19 mouse cellular contexts compared by ENCODE assay signal in genomic region chr4:98221566-98221965, GRCm38 (mm10).
DNase-seq lines count a peak whose midpoint lies in the region; ATAC-seq and TF ChIP-seq lines count a peak whose summit lies in the region.
"Had no signal": no experiment of that assay in that cellular context is flagged by ENCODE, and none has a peak within 500 bp of the region (broad histone marks: within the 10 kb centered on the region; RNA-seq: fewer than 3 reads in every experiment).

No protein-coding gene starts in this region.

- DNase-seq in embryonic facial prominence, embryonic 14.5 days (ENCODE audit: low spot score), result peak; percentile 63
- no peak for DNase-seq in embryonic facial prominence, embryonic 10.5 days (ENCODE audit: low spot score)
- DNase-seq in lung, postnatal 14 days, result no peak
- DNase-seq in yolk sac, embryonic 10.5 days (ENCODE audit: low spot score), result no peak
- DNase-seq in MN1 (ENCODE audit: low spot score), result no peak
- DNase-seq: cerebellum, postnatal 10 days; embryo, embryonic 11 days; forebrain, postnatal 0 days; gastrocnemius, adult 2 months; retina, postnatal 1 day; thymus, postnatal 14 days had no signal

- 62% methylated on average over 4 of the region's 4 CpGs for WGBS in embryonic facial prominence, embryonic 14.5 days
- 79% methylated on average over 4 of the region's 4 CpGs for WGBS in embryonic facial prominence, embryonic 10.5 days
- 50% methylated on average over 4 of the region's 4 CpGs for WGBS in intestine, embryonic 15.5 days
- 53% methylated on average over 4 of the region's 4 CpGs for WGBS in intestine, postnatal 0 days
- WGBS in lung, embryonic 16.5 days, result 34% methylated on average over 4 of the region's 4 CpGs

- no peaks in the 10 kb centered on the region for H3K27me3 ChIP-seq in embryonic facial prominence, embryonic 14.5 days (replicated peaks; ENCODE audit: control insufficient read depth, insufficient read depth, low read length)
- no peaks in the 10 kb centered on the region for H3K27me3 ChIP-seq in embryonic facial prominence, embryonic 10.5 days (replicated peaks; ENCODE audit: low read depth, poor library complexity, severe bottlenecking)
- H3K27me3 ChIP-seq in intestine, embryonic 15.5 days (replicated peaks), result no peaks in the 10 kb centered on the region
- H3K27me3 ChIP-seq in intestine, postnatal 0 days (replicated peaks; ENCODE audit: control insufficient read depth, insufficient read depth, low read length), result no peaks in the 10 kb centered on the region
- no peaks in the 10 kb centered on the region for H3K27me3 ChIP-seq in lung, embryonic 16.5 days (ENCODE audit: control insufficient read depth, insufficient read depth, low read depth, low read length)
- H3K27me3 ChIP-seq: CH12.LX; limb, embryonic 13.5 days; neural tube, embryonic 15.5 days had no signal

- no peaks in the 10 kb centered on the region; the same call in none of the 2 replicates for H3K4me1 ChIP-seq in embryonic facial prominence, embryonic 14.5 days (ENCODE audit: control insufficient read depth, insufficient read depth, low read length)
- H3K4me1 ChIP-seq in embryonic facial prominence, embryonic 10.5 days, result peaks cover 12% of the 10 kb centered on the region
- 0 out of 2 replicates have a peak, but pooled peaks cover 3% of the 10 kb centered on the region for H3K4me1 ChIP-seq in intestine, embryonic 15.5 days (replicated peaks)
- H3K4me1 ChIP-seq in intestine, postnatal 0 days (replicated peaks; ENCODE audit: control insufficient read depth, insufficient read depth, low read length), result no peaks in the 10 kb centered on the region
- H3K4me1 ChIP-seq in lung, embryonic 16.5 days (replicated peaks; ENCODE audit: control insufficient read depth, insufficient read depth, low read length), result peaks cover 7% of the 10 kb centered on the region; the same call in 1 of the 2 replicates

- no peak overlapping the region for H3K4me2 ChIP-seq in embryonic facial prominence, embryonic 14.5 days (ENCODE audit: low read depth, low read length)
- no peak overlapping the region for H3K4me2 ChIP-seq in intestine, embryonic 15.5 days (replicated peaks)
- no peak overlapping the region for H3K4me2 ChIP-seq in intestine, postnatal 0 days (replicated peaks; ENCODE audit: low read depth)
- no peak overlapping the region for H3K4me2 ChIP-seq in lung, embryonic 16.5 days (ENCODE audit: low read depth, low read length)
- H3K4me2 ChIP-seq: limb, embryonic 13.5 days; midbrain, embryonic 11.5 days; neural tube, embryonic 15.5 days had no signal

- H3K9ac ChIP-seq in embryonic facial prominence, embryonic 14.5 days (ENCODE audit: low read depth, low read length), result no peak overlapping the region
- H3K9ac ChIP-seq in intestine, embryonic 15.5 days, result no peak overlapping the region
- H3K9ac ChIP-seq in intestine, postnatal 0 days (ENCODE audit: low read depth, low read length), result no peak overlapping the region
- no peak overlapping the region for H3K9ac ChIP-seq in lung, embryonic 16.5 days (ENCODE audit: low read length)
- H3K9ac ChIP-seq: forebrain, postnatal 0 days; limb, embryonic 13.5 days; neural tube, embryonic 15.5 days had no signal

- no peak for ATAC-seq in embryonic facial prominence, embryonic 14.5 days (ENCODE audit: low read depth)
- peak; percentile 62; the same call in 1 of the 2 replicates for ATAC-seq in intestine, embryonic 15.5 days
- no peak for ATAC-seq in intestine, postnatal 0 days
- ATAC-seq in lung, embryonic 16.5 days (ENCODE audit: low read depth), result peak; percentile 95
- ATAC-seq: activated CD4-positive, CD25-positive, alpha-beta regulatory T cell, adult 4 months; forebrain, postnatal 0 days had no signal

- TF ChIP-seq CTCF in intestine, postnatal 0 days (IDR thresholded peaks at IDR 0.05; ENCODE audit: low read depth), result no peak

- H3K27ac ChIP-seq in embryonic facial prominence, embryonic 14.5 days (replicated peaks; ENCODE audit: low read depth, low read length), result no peak overlapping the region
- H3K27ac ChIP-seq in embryonic facial prominence, embryonic 10.5 days (replicated peaks), result no peak overlapping the region
- no peak overlapping the region for H3K27ac ChIP-seq in intestine, embryonic 15.5 days
- no peak overlapping the region for H3K27ac ChIP-seq in intestine, postnatal 0 days (ENCODE audit: low read depth, low read length)
- H3K27ac ChIP-seq in lung, embryonic 16.5 days (ENCODE audit: low read length), result peak overlapping the region; percentile 61
- H3K27ac ChIP-seq: gastrocnemius, adult 2 months; neural tube, embryonic 15.5 days had no signal

- H3K9me3 ChIP-seq in embryonic facial prominence, embryonic 14.5 days (ENCODE audit: control insufficient read depth, low read length), result no peaks in the 10 kb centered on the region
- no peaks in the 10 kb centered on the region for H3K9me3 ChIP-seq in embryonic facial prominence, embryonic 10.5 days
- no peaks in the 10 kb centered on the region for H3K9me3 ChIP-seq in intestine, embryonic 15.5 days
- H3K9me3 ChIP-seq in intestine, postnatal 0 days (ENCODE audit: control insufficient read depth), result no peaks in the 10 kb centered on the region
- no peaks in the 10 kb centered on the region; the same call in 1 of the 2 replicates for H3K9me3 ChIP-seq in lung, embryonic 16.5 days (ENCODE audit: control insufficient read depth, low read length)
- H3K9me3 ChIP-seq: limb, embryonic 13.5 days; neural tube, embryonic 15.5 days had no signal

- no peaks in the 10 kb centered on the region for H3K36me3 ChIP-seq in embryonic facial prominence, embryonic 14.5 days (ENCODE audit: control insufficient read depth, insufficient read depth, low read length)
- H3K36me3 ChIP-seq in embryonic facial prominence, embryonic 10.5 days (replicated peaks), result no peaks in the 10 kb centered on the region
- no peaks in the 10 kb centered on the region for H3K36me3 ChIP-seq in intestine, embryonic 15.5 days
- no peaks in the 10 kb centered on the region for H3K36me3 ChIP-seq in intestine, postnatal 0 days (ENCODE audit: control insufficient read depth, insufficient read depth)
- no peaks in the 10 kb centered on the region for H3K36me3 ChIP-seq in lung, embryonic 16.5 days (ENCODE audit: control insufficient read depth, insufficient read depth, low read length)
- H3K36me3 ChIP-seq: limb, embryonic 13.5 days; neural tube, embryonic 15.5 days had no signal

- no peak overlapping the region for H3K4me3 ChIP-seq in embryonic facial prominence, embryonic 14.5 days (ENCODE audit: low read depth, low read length)
- H3K4me3 ChIP-seq in embryonic facial prominence, embryonic 10.5 days, result no peak overlapping the region
- H3K4me3 ChIP-seq in intestine, embryonic 15.5 days (replicated peaks), result no peak overlapping the region
- H3K4me3 ChIP-seq in intestine, postnatal 0 days (ENCODE audit: low read depth, low read length), result no peak overlapping the region
- no peak overlapping the region for H3K4me3 ChIP-seq in lung, embryonic 16.5 days (ENCODE audit: low read length)
- H3K4me3 ChIP-seq: gastrocnemius, adult 2 months; limb, embryonic 13.5 days; neural tube, embryonic 15.5 days had no signal

Comparison
In these comparisons a context has a peak if more than half of its experiments do, and no peak if none do; other contexts are left out.
1. ATAC-seq: peak in intestine, embryonic 15.5 days (single experiment) and lung, embryonic 16.5 days (single experiment); none in embryonic facial prominence, embryonic 14.5 days (single experiment) and intestine, postnatal 0 days (single experiment).